Mouse (Mus musculus) spleen, postnatal 14 days (tissue): Measurements from ENCODE around the gene Tlcd1.
"Not testable (repeated sequence)": the region's sequence is repeated elsewhere in the genome, so short reads cannot be mapped to it uniquely, and the experiment has no call there.

Experiments
- DNase-seq, 2 experiments: peaks; one replicate each; pipeline ENCODE4 v3.0.0; 2021 to 2022; ENCODE audit warnings: low spot score in 2 of 2

The Tlcd1 gene

GRCm38 (mm10) chr11:78177437-78177836, 926 bp downstream of the Tlcd1 start:
- peak in 1 of 2 experiments; percentile 47 for DNase-seq

GRCm38 (mm10) chr11:78177903-78178858, 1.7 kb downstream of the Tlcd1 start:
- DNase-seq, result peak; percentile 92 to 95

- no peak for DNase-seq
These were observed 2.4 kb downstream of the Tlcd1 start for GRCm38 (mm10) chr11:78178859-78179437.

- DNase-seq, result no peak
These were observed 3.0 kb downstream of the Tlcd1 start for GRCm38 (mm10) chr11:78179438-78179999.

- DNase-seq, result no peak
These were observed 3.7 kb downstream of the Tlcd1 start for GRCm38 (mm10) chr11:78180081-78180761.

GRCm38 (mm10) chr11:78181830-78182357, 5.4 kb downstream of the Tlcd1 start:
- DNase-seq, result no peak

- DNase-seq, result no peak
These were observed 5.9 kb downstream of the Tlcd1 start for GRCm38 (mm10) chr11:78182450-78182849.

GRCm38 (mm10) chr11:78182961-78183844, 6.7 kb downstream of the Tlcd1 start, which contains the start of gene Rpl23a:
Gene Rpl23a (minus strand): TSS chr11:78183584.
- peak; percentile 58 to 69 for DNase-seq

- no peak for DNase-seq
These were observed 7.5 kb downstream of the Tlcd1 start for GRCm38 (mm10) chr11:78183884-78184514.

GRCm38 (mm10) chr11:78184702-78185101, 8.2 kb downstream of the Tlcd1 start:
- not testable (repeated sequence) for DNase-seq

- DNase-seq, result no peak
These were observed 12.1 kb downstream of the Tlcd1 start, which contains the start of gene Rab34 for GRCm38 (mm10) chr11:78188331-78189233. Gene Rab34 (plus strand): TSS chr11:78188430.

- DNase-seq, result no peak
These were observed 12.9 kb downstream of the Tlcd1 start for GRCm38 (mm10) chr11:78189234-78190040.

- DNase-seq, result no peak
These were observed 13.5 kb downstream of the Tlcd1 start for GRCm38 (mm10) chr11:78190041-78190440.

- DNase-seq, result no peak
These were observed 16.6 kb downstream of the Tlcd1 start, which contains the start of gene Proca1 for GRCm38 (mm10) chr11:78193113-78193512. Gene Proca1 (plus strand): TSS chr11:78193392.

- DNase-seq, result peak; percentile 56 to 70
These were observed 18.0 kb downstream of the Tlcd1 start for GRCm38 (mm10) chr11:78194411-78195100.

- no peak for DNase-seq
These were observed 18.8 kb downstream of the Tlcd1 start for GRCm38 (mm10) chr11:78195101-78195863.

GRCm38 (mm10) chr11:78202372-78202771, 25.9 kb downstream of the Tlcd1 start:
- no peak for DNase-seq
